Mouse (Mus musculus) brain, embryonic 14.5 days (tissue): ENCODE data around the gene Ephb1.

ENCODE experiments used
- CTCF ChIP-seq: fragments of 200-500 bp; IDR thresholded peaks from 2 replicates; pipeline ENCODE4 v1.5.1; 2012; ENCODE audit warnings: inconsistent platforms, mild to moderate bottlenecking, moderate library complexity, borderline replicate concordance; ENCODE audit not compliant: insufficient read depth, insufficient read length; ENCODE audit errors: extremely low read depth
- POLR2A ChIP-seq: fragments of 200-500 bp; IDR thresholded peaks from 2 replicates; pipeline ENCODE4 v1.6.1; 2012; ENCODE audit warnings: mild to moderate bottlenecking, inconsistent platforms, borderline replicate concordance; ENCODE audit not compliant: poor library complexity, insufficient read depth, insufficient read length, severe bottlenecking; ENCODE audit errors: extremely low read depth

DNA sequence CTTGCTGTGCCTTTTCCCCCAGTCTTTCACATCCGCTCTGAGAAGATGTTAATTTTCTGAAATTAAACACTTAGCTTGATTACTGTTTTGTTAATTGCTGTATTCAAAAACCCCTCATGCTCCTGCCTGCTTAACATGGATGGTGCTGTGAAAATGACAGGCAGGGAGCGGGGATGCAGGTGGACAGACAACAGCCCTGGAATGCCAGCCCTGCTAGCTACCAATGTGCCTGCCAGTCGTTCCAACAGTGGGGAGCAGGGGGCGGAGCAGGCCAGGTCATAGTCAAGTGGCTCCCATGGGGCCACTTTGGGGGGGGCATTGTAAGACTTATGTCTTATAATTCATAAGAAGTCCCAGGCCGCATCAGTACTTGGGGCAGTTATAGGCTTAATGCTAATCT lies 321.3 kb downstream of the Ephb1 start:
- no peak for TF ChIP-seq CTCF
- TF ChIP-seq POLR2A: no peak
